26 mouse cellular contexts compared by ENCODE assay signal in the genomic region with DNA sequence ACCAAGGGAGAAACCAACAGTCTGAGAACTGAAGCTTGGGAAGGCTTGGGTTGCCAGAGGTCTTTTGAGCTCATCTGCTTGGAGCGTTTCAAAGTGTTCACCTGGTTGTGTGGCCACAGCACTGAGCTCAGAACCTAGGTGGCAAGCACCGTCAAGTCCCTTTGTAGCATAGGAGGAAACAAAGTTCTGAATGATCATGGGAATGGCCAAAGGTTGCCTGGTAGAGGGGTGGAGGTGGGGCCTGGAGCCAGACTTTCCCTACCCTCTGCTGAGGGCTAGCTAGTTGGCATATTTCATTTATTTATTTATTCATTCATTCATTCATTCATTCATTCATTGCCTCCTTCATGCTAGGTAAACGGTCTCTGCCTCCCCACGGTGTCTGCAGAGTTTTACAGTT.
DNase-seq lines count a peak whose midpoint lies in the region; ATAC-seq and TF ChIP-seq lines count a peak whose summit lies in the region.
"Had no signal": no experiment of that assay in that cellular context is flagged by ENCODE, and none has a peak within 500 bp of the region (broad histone marks: within the 10 kb centered on the region; RNA-seq: fewer than 3 reads in every experiment).

No protein-coding gene starts in this region.

- TF ChIP-seq POLR2A in myocyte (IDR thresholded peaks at IDR 0.05; ENCODE audit: insufficient read length, low read depth): no peak

- no peaks in the 10 kb centered on the region for H3K36me3 ChIP-seq in intestine, embryonic 16.5 days (ENCODE audit: control insufficient read depth, insufficient read depth, low read length)
- no peaks in the 10 kb centered on the region for H3K36me3 ChIP-seq in intestine, embryonic 15.5 days
- no peaks in the 10 kb centered on the region for H3K36me3 ChIP-seq in intestine, postnatal 0 days (ENCODE audit: control insufficient read depth, insufficient read depth)
- H3K36me3 ChIP-seq in kidney, embryonic 15.5 days: no peaks in the 10 kb centered on the region
- H3K36me3 ChIP-seq in myocyte (ENCODE audit: control insufficient read depth, insufficient read depth): no peaks in the 10 kb centered on the region
- no peaks in the 10 kb centered on the region for H3K36me3 ChIP-seq in heart, embryonic 12.5 days
- H3K36me3 ChIP-seq: embryonic facial prominence, embryonic 13.5 days; forebrain, embryonic 10.5 days; forebrain, embryonic 15.5 days; heart, embryonic 13.5 days; limb, embryonic 13.5 days; liver, embryonic 13.5 days; midbrain, embryonic 13.5 days had no signal

- peak overlapping the region; percentile 29; the same call in 1 of the 2 replicates for H3K27ac ChIP-seq in intestine, embryonic 16.5 days (ENCODE audit: low read length)
- H3K27ac ChIP-seq in intestine, embryonic 15.5 days: no peak overlapping the region; the same call in 1 of the 2 replicates
- peak overlapping the region; percentile 50; the same call in 1 of the 2 replicates for H3K27ac ChIP-seq in intestine, postnatal 0 days (ENCODE audit: low read depth, low read length)
- peak overlapping the region; percentile 1; the same call in 1 of the 2 replicates for H3K27ac ChIP-seq in kidney, embryonic 15.5 days
- no peak overlapping the region for H3K27ac ChIP-seq in heart, embryonic 12.5 days (ENCODE audit: poor library complexity, severe bottlenecking)
- H3K27ac ChIP-seq: embryonic facial prominence, embryonic 13.5 days; forebrain, embryonic 10.5 days; forebrain, embryonic 15.5 days; heart, embryonic 13.5 days; layer of hippocampus, adult 2 months; limb, embryonic 13.5 days; liver, embryonic 13.5 days; macrophage; midbrain, embryonic 13.5 days had no signal

- H3K4me3 ChIP-seq in intestine, embryonic 16.5 days (ENCODE audit: low read length): no peak overlapping the region
- no peak overlapping the region for H3K4me3 ChIP-seq in intestine, embryonic 15.5 days (replicated peaks)
- no peak overlapping the region for H3K4me3 ChIP-seq in intestine, postnatal 0 days (ENCODE audit: low read depth, low read length)
- H3K4me3 ChIP-seq in kidney, embryonic 15.5 days (replicated peaks): no peak overlapping the region
- no peak overlapping the region for H3K4me3 ChIP-seq in myocyte
- no peak overlapping the region for H3K4me3 ChIP-seq in heart, embryonic 12.5 days
- H3K4me3 ChIP-seq: embryonic facial prominence, embryonic 13.5 days; forebrain, embryonic 10.5 days; forebrain, embryonic 15.5 days; heart, embryonic 13.5 days; layer of hippocampus, adult 2 months; limb, embryonic 13.5 days; liver, embryonic 13.5 days; midbrain, embryonic 13.5 days had no signal

- no peak overlapping the region for H3K4me2 ChIP-seq in intestine, embryonic 16.5 days (ENCODE audit: low read depth, low read length)
- no peak overlapping the region for H3K4me2 ChIP-seq in intestine, embryonic 15.5 days (replicated peaks)
- no peak overlapping the region; the same call in 1 of the 2 replicates for H3K4me2 ChIP-seq in intestine, postnatal 0 days (replicated peaks; ENCODE audit: low read depth)
- no peak overlapping the region for H3K4me2 ChIP-seq in kidney, embryonic 15.5 days
- peak overlapping the region; percentile 84 for H3K4me2 ChIP-seq in myocyte (ENCODE audit: low read depth)
- no peak overlapping the region for H3K4me2 ChIP-seq in heart, embryonic 12.5 days
- H3K4me2 ChIP-seq: embryonic facial prominence, embryonic 13.5 days; forebrain, embryonic 15.5 days; heart, embryonic 13.5 days; limb, embryonic 13.5 days; liver, embryonic 13.5 days; midbrain, embryonic 13.5 days had no signal

- no peak for ATAC-seq in intestine, embryonic 16.5 days
- no peak for ATAC-seq in intestine, embryonic 15.5 days
- no peak for ATAC-seq in intestine, postnatal 0 days
- no peak for ATAC-seq in kidney, embryonic 15.5 days (replicated peaks; ENCODE audit: low FRiP score)
- no peak for ATAC-seq in heart, embryonic 12.5 days (ENCODE audit: insufficient number of reproducible peaks, low FRiP score)
- ATAC-seq: forebrain, embryonic 15.5 days; hindbrain, embryonic 16.5 days; lung, postnatal 0 days; midbrain, embryonic 13.5 days; Patski had no signal

- DNase-seq in spleen, postnatal 36 days (ENCODE audit: low spot score in 2 of 2): no peak
- DNase-seq: adrenal gland, postnatal 10 days; cerebellum, adult 8-10 months; cerebellum, postnatal 25 days; gastrocnemius, postnatal 25 days; liver, embryonic 13.5 days; lung, adult 18-20 months; right cerebral cortex, postnatal 14 days; thymus, postnatal 25 days had no signal

- 75% methylated on average over 4 of the region's 4 CpGs for WGBS in intestine, embryonic 16.5 days
- 69% methylated on average over 4 of the region's 4 CpGs for WGBS in intestine, embryonic 15.5 days
- 60% methylated on average over 4 of the region's 4 CpGs for WGBS in intestine, postnatal 0 days
- WGBS in kidney, embryonic 15.5 days: 85% methylated on average over 4 of the region's 4 CpGs
- 76% methylated on average over 4 of the region's 4 CpGs for WGBS in heart, embryonic 12.5 days

- H3K4me1 ChIP-seq in intestine, embryonic 16.5 days (ENCODE audit: control insufficient read depth, insufficient read depth, low read length): peaks cover 72% of the 10 kb centered on the region
- H3K4me1 ChIP-seq in intestine, embryonic 15.5 days (replicated peaks): peaks cover 57% of the 10 kb centered on the region
- H3K4me1 ChIP-seq in intestine, postnatal 0 days (replicated peaks; ENCODE audit: control insufficient read depth, insufficient read depth, low read length): peaks cover 32% of the 10 kb centered on the region
- H3K4me1 ChIP-seq in kidney, embryonic 15.5 days: peaks cover 75% of the 10 kb centered on the region
- peaks cover 59% of the 10 kb centered on the region for H3K4me1 ChIP-seq in heart, embryonic 12.5 days (replicated peaks)

- H3K27me3 ChIP-seq in intestine, embryonic 16.5 days (replicated peaks; ENCODE audit: control insufficient read depth, insufficient read depth, low read length): no peaks in the 10 kb centered on the region
- H3K27me3 ChIP-seq in intestine, embryonic 15.5 days (replicated peaks): 0 out of 2 replicates have a peak, but pooled peaks cover 3% of the 10 kb centered on the region
- no peaks in the 10 kb centered on the region; the same call in 1 of the 2 replicates for H3K27me3 ChIP-seq in intestine, postnatal 0 days (replicated peaks; ENCODE audit: control insufficient read depth, insufficient read depth, low read length)
- H3K27me3 ChIP-seq in kidney, embryonic 15.5 days: peaks cover 29% of the 10 kb centered on the region
- no peaks in the 10 kb centered on the region for H3K27me3 ChIP-seq in myocyte (ENCODE audit: control insufficient read depth, insufficient read depth, insufficient read length)
- peaks cover 25% of the 10 kb centered on the region for H3K27me3 ChIP-seq in heart, embryonic 12.5 days (replicated peaks)
- H3K27me3 ChIP-seq: forebrain, embryonic 15.5 days; Patski had no signal

- TF ChIP-seq CTCF in intestine, postnatal 0 days (IDR thresholded peaks at IDR 0.05; ENCODE audit: low read depth): no peak

- H3K79me2 ChIP-seq in myocyte (ENCODE audit: control insufficient read depth, insufficient read depth): peaks cover 10% of the 10 kb centered on the region

- no peaks in the 10 kb centered on the region for H3K9me3 ChIP-seq in intestine, embryonic 16.5 days (ENCODE audit: control insufficient read depth, low read length)
- no peaks in the 10 kb centered on the region for H3K9me3 ChIP-seq in intestine, embryonic 15.5 days
- no peaks in the 10 kb centered on the region for H3K9me3 ChIP-seq in intestine, postnatal 0 days (ENCODE audit: control insufficient read depth)
- no peaks in the 10 kb centered on the region for H3K9me3 ChIP-seq in kidney, embryonic 15.5 days (replicated peaks)
- H3K9me3 ChIP-seq in heart, embryonic 12.5 days (replicated peaks): 0 out of 2 replicates have a peak, but pooled peaks cover 7% of the 10 kb centered on the region
- H3K9me3 ChIP-seq: embryonic facial prominence, embryonic 13.5 days; forebrain, embryonic 15.5 days; limb, embryonic 13.5 days; liver, embryonic 13.5 days; midbrain, embryonic 13.5 days had no signal

- H3ac ChIP-seq in myocyte (ENCODE audit: control insufficient read depth, insufficient read length): no peak overlapping the region

- no peak overlapping the region for H3K9ac ChIP-seq in intestine, embryonic 16.5 days (ENCODE audit: low read depth, low read length)
- H3K9ac ChIP-seq in intestine, embryonic 15.5 days: no peak overlapping the region
- H3K9ac ChIP-seq in intestine, postnatal 0 days (ENCODE audit: low read depth, low read length): no peak overlapping the region
- H3K9ac ChIP-seq in kidney, embryonic 15.5 days: no peak overlapping the region
- H3K9ac ChIP-seq in heart, embryonic 12.5 days: no peak overlapping the region
- H3K9ac ChIP-seq: embryonic facial prominence, embryonic 13.5 days; forebrain, embryonic 15.5 days; heart, embryonic 13.5 days; limb, embryonic 13.5 days; liver, embryonic 13.5 days; midbrain, embryonic 13.5 days had no signal

TF ChIP-seq in myocyte, 11 proteins besides CTCF, POLR2A, EP300 and RAD21:
- TF ChIP-seq TCF12 (IDR thresholded peaks at IDR 0.05; ENCODE audit: insufficient read depth, poor library complexity, severe bottlenecking) (no peak), CEBPB (IDR thresholded peaks at IDR 0.05; ENCODE audit: insufficient read depth, poor library complexity, severe bottlenecking) (no peak), MAX (IDR thresholded peaks at IDR 0.05; ENCODE audit: low read depth) (no peak), MYOG (IDR thresholded peaks at IDR 0.05; ENCODE audit: control insufficient read depth in 1 of 3, insufficient read depth in 1 of 3, insufficient read length in 2 of 3, low read depth in 2 of 3) (no peak), MYOD1 (IDR thresholded peaks at IDR 0.05; ENCODE audit: control insufficient read depth in 1 of 3, insufficient read length in 2 of 3, low read depth in 2 of 3) (no peak), SRF (IDR thresholded peaks at IDR 0.05; ENCODE audit: control insufficient read depth, insufficient read length, low read depth) (no peak), USF1 (IDR thresholded peaks at IDR 0.05; ENCODE audit: low read depth) (no peak), POLR2AphosphoS2 (IDR thresholded peaks at IDR 0.05; ENCODE audit: insufficient read length, low read depth) (no peak), TCF3 (IDR thresholded peaks at IDR 0.05; ENCODE audit: insufficient read length, low read depth) (no peak), E2F4 (IDR thresholded peaks at IDR 0.05; ENCODE audit: insufficient read depth) (no peak), REST (IDR thresholded peaks at IDR 0.05; ENCODE audit: insufficient read depth, insufficient read length) (no peak)

Comparison
In these comparisons a context has a peak if more than half of its experiments do, and no peak if none do; other contexts are left out.
1. H3K27ac ChIP-seq: peak in intestine, embryonic 16.5 days (single experiment), intestine, postnatal 0 days (single experiment) and kidney, embryonic 15.5 days (single experiment); none in intestine, embryonic 15.5 days (single experiment) and heart, embryonic 12.5 days (single experiment).